Mouse (Mus musculus) liver, embryonic 11.5 days (tissue): ENCODE results near the gene Smarcd1. TPM values are rescaled to one million over a fixed set of nuclear protein-coding genes. Genes with fewer than 3 reads are reported as not detected.
"Not testable (repeated sequence)": the region's sequence is repeated elsewhere in the genome, so short reads cannot be mapped to it uniquely, and the experiment has no call there.

Source experiments
- ATAC-seq: fragments of 200-750 bp; cut with Nextera tagmentation; replicated peaks from 2 replicates; pipeline ENCODE4 v1.8.0; 2017; ENCODE audit warnings: moderate number of reproducible peaks, mild to moderate bottlenecking, moderate TSS enrichment, moderate library complexity; ENCODE audit not compliant: low FRiP score
- DNase-seq: peaks from one replicate; pipeline ENCODE4 v3.0.0-alpha.2; 2017; ENCODE audit warnings: low spot score
- H3K27ac ChIP-seq: fragments of 300-500 bp; sonication (generic); 2 replicates; pipeline ENCODE4 v1.5.1; 2014; ENCODE audit warnings: mild to moderate bottlenecking, low read depth, low read length, control low read depth
- H3K27me3 ChIP-seq: fragments of 300-500 bp; sonication (generic); replicated peaks from 2 replicates; pipeline ENCODE4 v1.6.1; 2014; ENCODE audit warnings: low read length, mixed read lengths; ENCODE audit not compliant: control insufficient read depth, insufficient read depth
- H3K36me3 ChIP-seq: fragments of 300-500 bp; sonication (generic); 2 replicates; pipeline ENCODE4 v1.6.1; 2014; ENCODE audit warnings: mild to moderate bottlenecking, low read length, moderate library complexity, mixed read lengths; ENCODE audit not compliant: control insufficient read depth, insufficient read depth
- H3K4me1 ChIP-seq: fragments of 300-500 bp; sonication (generic); replicated peaks from 2 replicates; pipeline ENCODE4 v1.6.1; 2014; ENCODE audit warnings: low read length, mixed read lengths; ENCODE audit not compliant: control insufficient read depth, insufficient read depth
- H3K4me2 ChIP-seq: fragments of 300-500 bp; sonication (generic); 2 replicates; pipeline ENCODE4 v1.6.1; 2014; ENCODE audit warnings: mild to moderate bottlenecking, control low read depth, moderate library complexity
- H3K4me3 ChIP-seq: fragments of 300-500 bp; sonication (generic); 2 replicates; pipeline ENCODE4 v1.5.1; 2014; ENCODE audit warnings: low read depth, low read length, control low read depth
- H3K9ac ChIP-seq: fragments of 300-500 bp; sonication (generic); 2 replicates; pipeline ENCODE4 v1.6.1; 2014; ENCODE audit warnings: low read depth, low read length, control low read depth
- H3K9me3 ChIP-seq: fragments of 300-500 bp; sonication (generic); 2 replicates; pipeline ENCODE4 v1.6.1; 2016; ENCODE audit warnings: low read length, inconsistent platforms, mixed read lengths; ENCODE audit not compliant: control insufficient read depth
- WGBS: fragments of 180-500 bp; shearing (Covaris S2); extraction: QIAGEN DNeasy Blood & Tissue Kit; methylation state at CpG from one replicate; pipeline ENCODE4 v1.1.7; 2014; 5-methylcytosine and 5-hydroxymethylcytosine counted together
- polyA plus RNA-seq: library from polyadenylated mRNA; unstranded; fragments of >200 nt; fragmentation: Nextera tagmentation; extraction: Ambion mirVana; gene quantifications from 2 replicates; pipeline ENCODE4 v1.2.1, GENCODE M21; 2014

The Smarcd1 gene
- polyA plus RNA-seq, 1 experiment from 2014 or later, result 26.7 TPM

GRCm38 (mm10) chr15:99723120-99723514, 21.2 kb downstream of the Smarcd1 start:
- H3K27me3 ChIP-seq, result no peaks in the 10 kb centered on the region
- peaks cover 6% of the 10 kb centered on the region for H3K36me3 ChIP-seq
- 53% methylated on average over 10 of the region's 10 CpGs for WGBS
- H3K9me3 ChIP-seq, result no peaks in the 10 kb centered on the region
- DNase-seq (no peak), ATAC-seq (no peak)
- H3K27ac ChIP-seq, result peak overlapping the region; percentile 84
- H3K4me1 ChIP-seq, result peaks cover 31% of the 10 kb centered on the region
- no peak overlapping the region for H3K4me3 ChIP-seq
- H3K9ac ChIP-seq, result no peak overlapping the region
- peak overlapping the region; percentile 73 for H3K4me2 ChIP-seq

- Histone ChIP-seq H3K4me3 (peak overlapping the region; percentile 88; the same call in 1 of the 2 replicates), H3K36me3 (peaks cover 11% of the 10 kb centered on the region), H3K9ac (peak overlapping the region; percentile 30; the same call in 1 of the 2 replicates), H3K27me3 (no peaks in the 10 kb centered on the region), H3K4me2 (peak overlapping the region; percentile 73), H3K27ac (peak overlapping the region; percentile 84), H3K4me1 (peaks cover 30% of the 10 kb centered on the region), H3K9me3 (peaks cover under 1% of the 10 kb centered on the region; the same call in 1 of the 2 replicates)
- DNase-seq (no peak), ATAC-seq (no peak)
- WGBS, result 29% methylated on average over 11 of the region's 11 CpGs
Measured at GRCm38 (mm10) chr15:99723515-99724291, 21.8 kb downstream of the Smarcd1 start.

GRCm38 (mm10) chr15:99724292-99725021, 22.5 kb downstream of the Smarcd1 start:
- 11% methylated on average over 16 of the region's 16 CpGs for WGBS
- peak overlapping the region; percentile 30 for H3K9ac ChIP-seq
- H3K4me3 ChIP-seq, result peak overlapping the region; percentile 88
- no peaks in the 10 kb centered on the region for H3K27me3 ChIP-seq
- ATAC-seq, result peak; percentile 24
- DNase-seq, result peak; percentile 73
- H3K9me3 ChIP-seq, result peaks cover 5% of the 10 kb centered on the region; the same call in 1 of the 2 replicates
- H3K27ac ChIP-seq, result peak overlapping the region; percentile 84
- H3K4me2 ChIP-seq, result peak overlapping the region; percentile 73
- H3K4me1 ChIP-seq, result peaks cover 30% of the 10 kb centered on the region
- H3K36me3 ChIP-seq, result peaks cover 17% of the 10 kb centered on the region

GRCm38 (mm10) chr15:99725341-99726155, 23.6 kb downstream of the Smarcd1 start, which contains the start of gene Cox14:
Gene Cox14, plus strand, starts transcription at chr15:99725618.
- Histone ChIP-seq H3K4me1 (peaks cover 30% of the 10 kb centered on the region), H3K4me3 (peak within 1 kb of the TSS; percentile 88), H3K9ac (peak within 1 kb of the TSS; percentile 87), H3K4me2 (peak within 1 kb of the TSS; percentile 89), H3K9me3 (peaks cover 5% of the 10 kb centered on the region; the same call in 1 of the 2 replicates), H3K36me3 (peaks cover 17% of the 10 kb centered on the region), H3K27ac (peak within 1 kb of the TSS; percentile 76), H3K27me3 (no peaks in the 10 kb centered on the region)
- under 1% methylated on average over 66 of the region's 68 CpGs for WGBS
- ATAC-seq (peak; percentile 91), DNase-seq (peak; percentile 95)

GRCm38 (mm10) chr15:99726549-99726948, 24.6 kb downstream of the Smarcd1 start:
- Histone ChIP-seq H3K4me3 (peak overlapping the region; percentile 88), H3K9ac (peak overlapping the region; percentile 87), H3K27ac (no peak overlapping the region), H3K36me3 (peaks cover 20% of the 10 kb centered on the region), H3K9me3 (peaks cover 5% of the 10 kb centered on the region; the same call in 1 of the 2 replicates), H3K4me2 (peak overlapping the region; percentile 89), H3K4me1 (peaks cover 30% of the 10 kb centered on the region), H3K27me3 (no peaks in the 10 kb centered on the region)
- 76% methylated on average over 2 of the region's 2 CpGs for WGBS
- ATAC-seq (no peak), DNase-seq (no peak)

GRCm38 (mm10) chr15:99727039-99727438, 25.1 kb downstream of the Smarcd1 start:
- not testable (repeated sequence) for H3K4me2 ChIP-seq, H3K27ac ChIP-seq, H3K9ac ChIP-seq, H3K9me3 ChIP-seq, DNase-seq, ATAC-seq, H3K27me3 ChIP-seq
- Histone ChIP-seq H3K4me1 (peaks cover 29% of the 10 kb centered on the region), H3K36me3 (peaks cover 20% of the 10 kb centered on the region), H3K4me3 (peak overlapping the region; percentile 88; the same call in 1 of the 2 replicates)
- 84% methylated on average over 4 of the region's 5 CpGs for WGBS

- Histone ChIP-seq H3K4me1 (peaks cover 27% of the 10 kb centered on the region), H3K36me3 (peaks cover 20% of the 10 kb centered on the region), H3K4me2 (no peak overlapping the region), H3K4me3 (no peak overlapping the region), H3K9ac (no peak overlapping the region), H3K27ac (no peak overlapping the region), H3K9me3 (peaks cover 5% of the 10 kb centered on the region; the same call in 1 of the 2 replicates), H3K27me3 (no peaks in the 10 kb centered on the region)
- 95% methylated on average over 12 of the region's 12 CpGs for WGBS
- ATAC-seq, result no peak
- no peak for DNase-seq
Measured at GRCm38 (mm10) chr15:99727525-99727924, 25.6 kb downstream of the Smarcd1 start.

GRCm38 (mm10) chr15:99728211-99728610, 26.3 kb downstream of the Smarcd1 start:
- H3K36me3 ChIP-seq, result peaks cover 20% of the 10 kb centered on the region
- ATAC-seq, result no peak

More at GRCm38 (mm10) chr15:99728211-99728610, 26.3 kb downstream of the Smarcd1 start:
- H3K9me3 ChIP-seq, result peaks cover 5% of the 10 kb centered on the region; the same call in 1 of the 2 replicates
- DNase-seq, result no peak
- H3K4me3 ChIP-seq, result no peak overlapping the region
- H3K27me3 ChIP-seq, result no peaks in the 10 kb centered on the region
- WGBS, result 91% methylated on average over 5 of the region's 5 CpGs
- H3K4me1 ChIP-seq, result peaks cover 22% of the 10 kb centered on the region
- H3K27ac ChIP-seq, result no peak overlapping the region
- H3K4me2 ChIP-seq, result no peak overlapping the region
- no peak overlapping the region for H3K9ac ChIP-seq
